Mouse (Mus musculus) heart, adult 2 months (tissue): ENCODE results near the gene Gm3233.

ENCODE experiments used
- CTCF ChIP-seq: fragments of 200-600 bp; IDR thresholded peaks from 2 replicates; pipeline ENCODE4 v1.8.1; 2022; ENCODE audit warnings: antibody characterized with exemption, mild to moderate bottlenecking, moderate library complexity
- POLR2A ChIP-seq: fragments of 200-500 bp; IDR thresholded peaks from 2 replicates; pipeline ENCODE4 v1.6.1; 2011; ENCODE audit warnings: mild to moderate bottlenecking, low read depth, low read length, control low read depth; ENCODE audit not compliant: insufficient read depth

- TF ChIP-seq POLR2A (no peak), CTCF (no peak)
These were observed 29.1 kb upstream of the Gm3233 start for GRCm38 (mm10) chr10:77788621-77789020.
